ENCODE assay signal across 25 mouse cellular contexts in genomic region chr14:27139968-27140367, GRCm38 (mm10).
"Had no signal": no experiment of that assay in that cellular context is flagged by ENCODE, and none has a peak within 500 bp of the region (broad histone marks: within the 10 kb centered on the region; RNA-seq: fewer than 3 reads in every experiment).

No protein-coding gene starts in this region.

- H3K9ac ChIP-seq: limb, embryonic 12.5 days; limb, embryonic 15.5 days; liver, embryonic 15.5 days; lung, embryonic 15.5 days; midbrain, embryonic 13.5 days; neural tube, embryonic 13.5 days; stomach, embryonic 15.5 days had no signal

- H3K4me1 ChIP-seq: liver, embryonic 15.5 days; lung, embryonic 15.5 days; megakaryocyte, embryonic 14.5 days; midbrain, embryonic 10.5 days; midbrain, embryonic 13.5 days had no signal

- H3K27me3 ChIP-seq: limb, embryonic 12.5 days; limb, embryonic 15.5 days; liver, embryonic 15.5 days; lung, embryonic 15.5 days; midbrain, embryonic 13.5 days; neural tube, embryonic 13.5 days; stomach, embryonic 15.5 days had no signal

- H3K9me3 ChIP-seq: limb, embryonic 12.5 days; limb, embryonic 15.5 days; liver, embryonic 15.5 days; lung, embryonic 15.5 days; midbrain, embryonic 10.5 days; midbrain, embryonic 13.5 days; neural tube, embryonic 13.5 days; stomach, embryonic 15.5 days had no signal

- H3K4me2 ChIP-seq: limb, embryonic 12.5 days; limb, embryonic 15.5 days; liver, embryonic 11.5 days; liver, embryonic 15.5 days; lung, embryonic 15.5 days; midbrain, embryonic 13.5 days; neural tube, embryonic 13.5 days; stomach, embryonic 15.5 days had no signal

- H3K4me3 ChIP-seq: limb, embryonic 12.5 days; limb, embryonic 15.5 days; liver, embryonic 15.5 days; lung, embryonic 15.5 days; megakaryocyte, embryonic 14.5 days; midbrain, embryonic 10.5 days; midbrain, embryonic 13.5 days; myocyte; neural tube, embryonic 13.5 days; stomach, embryonic 15.5 days had no signal

- ATAC-seq: midbrain, embryonic 13.5 days; midbrain, embryonic 16.5 days had no signal

- DNase-seq: kidney, adult 18-20 months; kidney, adult 9 months; kidney, postnatal 14 days; kidney, postnatal 4 days; lung, adult 18-20 months; lung, postnatal 10 days; lung, postnatal 36 days; retina, postnatal 1 day; right cerebral cortex, postnatal 14 days; right cerebral cortex, postnatal 4 days; thymus, adult 2 months; thymus, postnatal 14 days; thymus, postnatal 4 days had no signal

- H3K27ac ChIP-seq: limb, embryonic 12.5 days; limb, embryonic 15.5 days; liver, embryonic 15.5 days; lung, embryonic 15.5 days; midbrain, embryonic 10.5 days; midbrain, embryonic 13.5 days; neural tube, embryonic 13.5 days; stomach, embryonic 15.5 days had no signal

- H3K36me3 ChIP-seq: limb, embryonic 12.5 days; limb, embryonic 15.5 days; liver, embryonic 15.5 days; lung, embryonic 15.5 days; midbrain, embryonic 10.5 days; midbrain, embryonic 13.5 days; neural tube, embryonic 13.5 days; stomach, embryonic 15.5 days had no signal
